Mouse (Mus musculus) stomach, embryonic 14.5 days (tissue): ENCODE data around the gene Klf7. TPM values are rescaled to one million over a fixed set of nuclear protein-coding genes. Genes with fewer than 3 reads are reported as not detected.

Source experiments
- ATAC-seq: fragments of 200-750 bp; cut with Nextera tagmentation; 2 replicates; pipeline ENCODE4 v1.8.0; 2017; ENCODE audit warnings: low read depth, moderate TSS enrichment; ENCODE audit not compliant: insufficient number of reproducible peaks, insufficient read depth, low FRiP score
- H3K27ac ChIP-seq: fragments of 300-500 bp; sonication (generic); 2 replicates; pipeline ENCODE4 v1.5.1; 2014; ENCODE audit warnings: mild to moderate bottlenecking, low read length, moderate library complexity, mixed read lengths
- H3K27me3 ChIP-seq: fragments of 300-500 bp; sonication (generic); 2 replicates; pipeline ENCODE4 v1.6.1; 2014; ENCODE audit warnings: low read length, control low read depth, mixed read lengths; ENCODE audit not compliant: control insufficient read depth, insufficient read depth
- H3K36me3 ChIP-seq: fragments of 300-500 bp; sonication (generic); 2 replicates; pipeline ENCODE4 v1.6.1; 2014; ENCODE audit warnings: mild to moderate bottlenecking, control low read depth, low read length, moderate library complexity, mixed read lengths; ENCODE audit not compliant: control insufficient read depth, insufficient read depth
- H3K4me1 ChIP-seq: fragments of 300-500 bp; sonication (generic); 2 replicates; pipeline ENCODE4 v1.6.1; 2014; ENCODE audit warnings: low read length, control low read depth, mixed read lengths; ENCODE audit not compliant: control insufficient read depth, insufficient read depth
- H3K4me2 ChIP-seq: fragments of 300-500 bp; sonication (generic); replicated peaks from 2 replicates; pipeline ENCODE4 v1.6.1; 2014; ENCODE audit warnings: low read depth, low read length, control low read depth
- H3K4me3 ChIP-seq: fragments of 300-500 bp; sonication (generic); 2 replicates; pipeline ENCODE4 v1.5.1; 2014; ENCODE audit warnings: low read depth, low read length, control low read depth
- H3K9ac ChIP-seq: fragments of 300-500 bp; sonication (generic); replicated peaks from 2 replicates; pipeline ENCODE4 v1.6.1; 2014; ENCODE audit warnings: low read depth, mild to moderate bottlenecking, control low read depth, low read length, moderate library complexity, mixed read lengths
- H3K9me3 ChIP-seq: fragments of 300-500 bp; sonication (generic); 2 replicates; pipeline ENCODE4 v1.6.1; 2016; ENCODE audit warnings: low read depth, low read length, control low read depth; ENCODE audit not compliant: control insufficient read depth
- WGBS: fragments of 180-500 bp; shearing (Covaris S2); extraction: QIAGEN DNeasy Blood & Tissue Kit; methylation state at CpG from one replicate; pipeline ENCODE4 v1.1.7; 2014; 5-methylcytosine and 5-hydroxymethylcytosine counted together
- microRNA-seq: library from miRNA; unstranded; fragments of <30 nt; microRNA quantifications from one replicate; pipeline ENCODE4, GENCODE M21; 2016
- polyA plus RNA-seq: library from polyadenylated mRNA; unstranded; fragments of >200 nt; fragmentation: Nextera tagmentation; extraction: Ambion mirVana; gene quantifications from 2 replicates; pipeline ENCODE4 v1.2.1, GENCODE M21; 2014

The Klf7 gene
- polyA plus RNA-seq, 1 experiment from 2014 or later, result 24.6 TPM

DNA sequence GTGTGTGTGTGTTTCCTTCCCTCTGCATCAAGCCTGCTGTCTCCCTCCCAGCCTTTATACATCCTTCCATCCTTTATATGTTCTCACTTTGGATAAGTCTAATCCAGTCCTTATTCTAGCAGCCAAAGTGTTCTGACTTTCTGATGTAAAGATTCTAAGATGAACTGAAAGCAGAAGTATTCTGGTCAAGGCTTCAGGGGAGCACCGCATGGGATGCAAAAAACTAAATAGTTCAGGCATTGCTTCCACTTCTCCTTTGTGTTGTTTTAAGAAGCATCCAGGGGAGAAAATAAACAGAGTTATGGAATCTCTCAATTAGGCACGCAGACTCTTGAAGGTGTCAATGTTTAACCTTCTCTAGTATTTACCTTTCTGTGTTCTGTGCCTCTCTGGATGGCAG is 141.3 kb downstream of the Klf7 start:
- 56% methylated on average over 2 of the region's 2 CpGs for WGBS

More for the DNA sequence above, 141.3 kb downstream of the Klf7 start:
- Histone ChIP-seq H3K9me3 (no peaks in the 10 kb centered on the region), H3K36me3 (no peaks in the 10 kb centered on the region), H3K4me2 (no peak overlapping the region), H3K27ac (no peak overlapping the region), H3K4me1 (peaks cover 3% of the 10 kb centered on the region; the same call in 1 of the 2 replicates), H3K4me3 (no peak overlapping the region), H3K9ac (no peak overlapping the region), H3K27me3 (no peaks in the 10 kb centered on the region)
- no peak for ATAC-seq

Small RNA genes within 50 kb of the gene (microRNA-seq; reads per million reads assigned to microRNA genes)
- not detected for gene Mir6899
